Mouse (Mus musculus) forebrain, embryonic 12.5 days (tissue): ENCODE measurements around the gene Ndufv1. TPM values are rescaled to one million over a fixed set of nuclear protein-coding genes. Genes with fewer than 3 reads are reported as not detected.
"Not testable (repeated sequence)": the region's sequence is repeated elsewhere in the genome, so short reads cannot be mapped to it uniquely, and the experiment has no call there.

Experiments used
- ATAC-seq: fragments of 200-750 bp; cut with Nextera tagmentation; 2 replicates; pipeline ENCODE4 v1.8.0; 2017; ENCODE audit warnings: moderate TSS enrichment; ENCODE audit not compliant: low FRiP score
- H3K27ac ChIP-seq: fragments of 300-500 bp; sonication (generic); 2 replicates; pipeline ENCODE4 v1.5.1; 2016; ENCODE audit warnings: mild to moderate bottlenecking
- H3K27me3 ChIP-seq: fragments of 300-500 bp; sonication (generic); 2 replicates; pipeline ENCODE4 v1.6.1; 2016; ENCODE audit warnings: mild to moderate bottlenecking
- H3K36me3 ChIP-seq: fragments of 300-500 bp; sonication (generic); replicated peaks from 2 replicates; pipeline ENCODE4 v1.6.1; 2016; ENCODE audit warnings: mild to moderate bottlenecking
- H3K4me1 ChIP-seq: fragments of 300-500 bp; sonication (generic); 2 replicates; pipeline ENCODE4 v1.6.1; 2016
- H3K4me2 ChIP-seq: fragments of 300-500 bp; sonication (generic); 2 replicates; pipeline ENCODE4 v1.6.1; 2016; ENCODE audit warnings: mild to moderate bottlenecking, moderate library complexity
- H3K4me3 ChIP-seq: fragments of 300-500 bp; sonication (generic); replicated peaks from 2 replicates; pipeline ENCODE4 v1.5.1; 2016; ENCODE audit warnings: mild to moderate bottlenecking
- H3K9ac ChIP-seq: fragments of 300-500 bp; sonication (generic); 2 replicates; pipeline ENCODE4 v1.6.1; 2016; ENCODE audit warnings: mild to moderate bottlenecking
- H3K9me3 ChIP-seq: fragments of 300-500 bp; sonication (generic); 2 replicates; pipeline ENCODE4 v1.6.1; 2016
- WGBS: fragments of 180-500 bp; shearing (Covaris S2); methylation state at CpG from one replicate; pipeline ENCODE4 v1.1.7; 2016; 5-methylcytosine and 5-hydroxymethylcytosine counted together
- polyA plus RNA-seq: library from polyadenylated mRNA; unstranded; fragments of >200 nt; fragmentation: Nextera tagmentation; extraction: Ambion mirVana; gene quantifications from 2 replicates; pipeline ENCODE4 v1.2.1, GENCODE M21; 2016

Ndufv1 gene
- 186 and 204 TPM in 2 replicates for polyA plus RNA-seq

GRCm38 (mm10) chr19:4012432-4013022, at the start of gene Ndufv1:
Gene Ndufv1, minus strand, starts transcription at chr19:4012806.
- Histone ChIP-seq H3K9me3 (no peaks in the 10 kb centered on the region), H3K9ac (peak within 1 kb of the TSS; percentile 71), H3K4me2 (peak within 1 kb of the TSS; percentile 68), H3K4me1 (peaks cover 13% of the 10 kb centered on the region), H3K27ac (peak within 1 kb of the TSS; percentile 26; the same call in 1 of the 2 replicates), H3K27me3 (no peaks in the 10 kb centered on the region), H3K36me3 (peaks cover 29% of the 10 kb centered on the region), H3K4me3 (peak within 1 kb of the TSS; percentile 89)
- peak; percentile 100 for ATAC-seq
- WGBS: under 1% methylated on average over 45 of the region's 45 CpGs

GRCm38 (mm10) chr19:4060899-4061465, 48.4 kb upstream of the Ndufv1 start:
- no peak for ATAC-seq
- Histone ChIP-seq H3K9me3 (no peaks in the 10 kb centered on the region), H3K27me3 (no peaks in the 10 kb centered on the region), H3K4me1 (no peaks in the 10 kb centered on the region), H3K4me3 (no peak overlapping the region), H3K27ac (no peak overlapping the region), H3K4me2 (no peak overlapping the region), H3K9ac (no peak overlapping the region), H3K36me3 (no peaks in the 10 kb centered on the region)
- WGBS: 83% methylated on average over 6 of the region's 6 CpGs

- not testable (repeated sequence) for H3K9ac ChIP-seq, H3K4me1 ChIP-seq, H3K27me3 ChIP-seq, H3K36me3 ChIP-seq, H3K4me3 ChIP-seq, ATAC-seq, H3K4me2 ChIP-seq, H3K27ac ChIP-seq, H3K9me3 ChIP-seq
- 90% methylated on average over 8 of the region's 8 CpGs for WGBS
Measured at GRCm38 (mm10) chr19:4060044-4060898, 47.7 kb upstream of the Ndufv1 start.

- WGBS: 87% methylated on average over 15 of the region's 15 CpGs
- no peak for ATAC-seq
- Histone ChIP-seq H3K9me3 (no peaks in the 10 kb centered on the region), H3K4me3 (no peak within 1 kb of the TSS), H3K9ac (no peak within 1 kb of the TSS), H3K27me3 (no peaks in the 10 kb centered on the region), H3K4me2 (no peak within 1 kb of the TSS), H3K36me3 (no peaks in the 10 kb centered on the region), H3K4me1 (no peaks in the 10 kb centered on the region), H3K27ac (no peak within 1 kb of the TSS)
Measured at GRCm38 (mm10) chr19:4059069-4059740, 46.6 kb upstream of the Ndufv1 start, which contains the start of gene Gstp3. Gene Gstp3, minus strand, starts transcription at chr19:4059569.

- Histone ChIP-seq H3K4me3 (no peak overlapping the region), H3K9ac (no peak overlapping the region), H3K27me3 (no peaks in the 10 kb centered on the region), H3K36me3 (no peaks in the 10 kb centered on the region), H3K27ac (no peak overlapping the region), H3K4me2 (no peak overlapping the region), H3K9me3 (no peaks in the 10 kb centered on the region), H3K4me1 (no peaks in the 10 kb centered on the region)
- 93% methylated on average over 5 of the region's 5 CpGs for WGBS
- ATAC-seq: no peak
Measured at GRCm38 (mm10) chr19:4058581-4058980, 46.0 kb upstream of the Ndufv1 start.

GRCm38 (mm10) chr19:4057962-4058361, 45.4 kb upstream of the Ndufv1 start:
- H3K27ac ChIP-seq: no peak overlapping the region
- no peaks in the 10 kb centered on the region for H3K9me3 ChIP-seq
- no peaks in the 10 kb centered on the region for H3K36me3 ChIP-seq
- no peaks in the 10 kb centered on the region for H3K27me3 ChIP-seq
- no peaks in the 10 kb centered on the region for H3K4me1 ChIP-seq
- 93% methylated on average over 7 of the region's 7 CpGs for WGBS
- H3K4me2 ChIP-seq: no peak overlapping the region
- no peak for ATAC-seq
- no peak overlapping the region for H3K9ac ChIP-seq
- no peak overlapping the region for H3K4me3 ChIP-seq

GRCm38 (mm10) chr19:4057389-4057788, 44.8 kb upstream of the Ndufv1 start:
- no peak overlapping the region for H3K9ac ChIP-seq
- H3K4me3 ChIP-seq: no peak overlapping the region
- no peaks in the 10 kb centered on the region for H3K4me1 ChIP-seq
- H3K27ac ChIP-seq: no peak overlapping the region
- H3K36me3 ChIP-seq: no peaks in the 10 kb centered on the region
- ATAC-seq: no peak
- no peak overlapping the region for H3K4me2 ChIP-seq
- H3K27me3 ChIP-seq: no peaks in the 10 kb centered on the region
- H3K9me3 ChIP-seq: no peaks in the 10 kb centered on the region
- WGBS: 83% methylated on average over 13 of the region's 13 CpGs

GRCm38 (mm10) chr19:4056727-4057126, 44.1 kb upstream of the Ndufv1 start:
- no peak overlapping the region for H3K27ac ChIP-seq
- H3K9ac ChIP-seq: no peak overlapping the region
- WGBS: 34% methylated on average over 4 of the region's 4 CpGs

GRCm38 (mm10) chr19:4055947-4056693, 43.5 kb upstream of the Ndufv1 start:
- H3K27ac ChIP-seq: no peak overlapping the region
- no peak overlapping the region for H3K4me2 ChIP-seq

More at GRCm38 (mm10) chr19:4056727-4057126, 44.1 kb upstream of the Ndufv1 start:
- Histone ChIP-seq H3K4me3 (no peak overlapping the region), H3K4me1 (no peaks in the 10 kb centered on the region), H3K4me2 (no peak overlapping the region), H3K27me3 (no peaks in the 10 kb centered on the region), H3K9me3 (no peaks in the 10 kb centered on the region), H3K36me3 (no peaks in the 10 kb centered on the region)
- no peak for ATAC-seq

GRCm38 (mm10) chr19:4055216-4055946, 42.8 kb upstream of the Ndufv1 start:
- ATAC-seq: no peak
- H3K9ac ChIP-seq: no peak overlapping the region
- H3K4me1 ChIP-seq: no peaks in the 10 kb centered on the region
- no peak overlapping the region for H3K4me2 ChIP-seq
- 78% methylated on average over 8 of the region's 8 CpGs for WGBS
- no peak overlapping the region for H3K27ac ChIP-seq
- no peaks in the 10 kb centered on the region for H3K27me3 ChIP-seq
- no peak overlapping the region for H3K4me3 ChIP-seq
- H3K36me3 ChIP-seq: no peaks in the 10 kb centered on the region
- no peaks in the 10 kb centered on the region for H3K9me3 ChIP-seq

More at GRCm38 (mm10) chr19:4055947-4056693, 43.5 kb upstream of the Ndufv1 start:
- no peak for ATAC-seq
- Histone ChIP-seq H3K9ac (no peak overlapping the region), H3K4me1 (no peaks in the 10 kb centered on the region), H3K9me3 (no peaks in the 10 kb centered on the region), H3K36me3 (no peaks in the 10 kb centered on the region), H3K4me3 (no peak overlapping the region), H3K27me3 (no peaks in the 10 kb centered on the region)
- WGBS: 63% methylated on average over 15 of the region's 15 CpGs

- Histone ChIP-seq H3K4me3 (no peak overlapping the region), H3K27me3 (no peaks in the 10 kb centered on the region), H3K4me2 (no peak overlapping the region), H3K27ac (no peak overlapping the region), H3K36me3 (no peaks in the 10 kb centered on the region), H3K9ac (no peak overlapping the region), H3K9me3 (no peaks in the 10 kb centered on the region), H3K4me1 (no peaks in the 10 kb centered on the region)
- ATAC-seq: no peak
- WGBS: 81% methylated on average over 5 of the region's 5 CpGs
Measured at GRCm38 (mm10) chr19:4054613-4055012, 42.0 kb upstream of the Ndufv1 start.
